In genomic region chr13:101024971-101025370, GRCm38 (mm10) we compare ENCODE assay signal across 14 mouse cellular contexts.
DNase-seq lines count a peak whose midpoint lies in the region.
"Had no signal": no experiment of that assay in that cellular context is flagged by ENCODE, and none has a peak within 500 bp of the region (broad histone marks: within the 10 kb centered on the region; RNA-seq: fewer than 3 reads in every experiment).

No protein-coding gene starts in this region.

- peak; percentile 20 to 61 for DNase-seq in frontal cortex, adult 2 months (ENCODE audit: extremely low spot score in 1 of 2, low spot score in 1 of 2)
- no peak for DNase-seq in frontal cortex, postnatal 25 days (ENCODE audit: low spot score in 2 of 2)
- peak; percentile 22 to 66 for DNase-seq in layer of hippocampus, adult 18-20 months (ENCODE audit: low spot score in 2 of 2)
- DNase-seq in layer of hippocampus, postnatal 14 days (ENCODE audit: low spot score in 2 of 2) = no peak
- DNase-seq in 416B (ENCODE audit: low read depth) = peak; percentile 9
- DNase-seq in layer of hippocampus, adult 9-10 months (ENCODE audit: low spot score) = peak; percentile 11
- DNase-seq in cerebellum, postnatal 36 days = no peak
- DNase-seq in left cerebral cortex, postnatal 36 days (ENCODE audit: low spot score in 2 of 2) = no peak
- DNase-seq: adrenal gland, adult 2 months; adrenal gland, postnatal 25 days; cerebellum, adult 2 months; cerebellum, postnatal 10 days; embryo, embryonic 11 days; gastrocnemius, postnatal 10 days had no signal

- intact Hi-C loops in left cerebral cortex, postnatal 36 days (cut with DNase I) = no loop called here

Comparison
In these comparisons a context has a peak if more than half of its experiments do, and no peak if none do; other contexts are left out.
1. DNase-seq: peak in frontal cortex, adult 2 months (2 of 2), layer of hippocampus, adult 18-20 months (2 of 2), 416B (single experiment) and layer of hippocampus, adult 9-10 months (single experiment); none in frontal cortex, postnatal 25 days (0 of 2), layer of hippocampus, postnatal 14 days (0 of 2), cerebellum, postnatal 36 days (0 of 2) and left cerebral cortex, postnatal 36 days (0 of 2).